Mouse (Mus musculus) frontal cortex, postnatal 36 days (tissue): Measurements from ENCODE around the gene Ifitm3.
A peak's percentile ranks its signal among the peaks of the same experiment; 100 is the strongest.

ENCODE experiments used
- DNase-seq, 2 experiments: peaks; one replicate each; pipeline ENCODE4 v3.0.0; 2022; ENCODE audit warnings: low spot score in 2 of 2

The Ifitm3 gene

GRCm38 (mm10) chr7:141010593-141010992, at the start of gene Ifitm3:
Gene Ifitm3 (minus strand): TSS chr7:141010770.
- DNase-seq: no peak

GRCm38 (mm10) chr7:141059929-141060328, 49.4 kb upstream of the Ifitm3 start:
- DNase-seq: no peak

GRCm38 (mm10) chr7:141058601-141059341, 48.2 kb upstream of the Ifitm3 start:
- DNase-seq: no peak

- DNase-seq: no peak
Observed at GRCm38 (mm10) chr7:141057541-141057940, 47.0 kb upstream of the Ifitm3 start.

- no peak for DNase-seq
Observed at GRCm38 (mm10) chr7:141056976-141057375, 46.4 kb upstream of the Ifitm3 start.

GRCm38 (mm10) chr7:141055785-141056184, 45.2 kb upstream of the Ifitm3 start:
- no peak for DNase-seq

GRCm38 (mm10) chr7:141052421-141052820, 41.9 kb upstream of the Ifitm3 start:
- DNase-seq: no peak

- no peak for DNase-seq
Observed at GRCm38 (mm10) chr7:141052016-141052415, 41.4 kb upstream of the Ifitm3 start.

- no peak for DNase-seq
Observed at GRCm38 (mm10) chr7:141051060-141051685, 40.6 kb upstream of the Ifitm3 start.

- no peak for DNase-seq
Observed at GRCm38 (mm10) chr7:141049326-141049725, 38.8 kb upstream of the Ifitm3 start.

GRCm38 (mm10) chr7:141048226-141049218, 38.0 kb upstream of the Ifitm3 start:
- DNase-seq: peak; percentile 90 to 91

- DNase-seq: peak; percentile 72 to 77
Observed at GRCm38 (mm10) chr7:141047581-141048225, 37.1 kb upstream of the Ifitm3 start.

GRCm38 (mm10) chr7:141046931-141047580, 36.5 kb upstream of the Ifitm3 start:
- DNase-seq: no peak

- no peak for DNase-seq
Observed at GRCm38 (mm10) chr7:141042539-141042938, 32.0 kb upstream of the Ifitm3 start.

- peak in 1 of 2 experiments; percentile 17 for DNase-seq
Observed at GRCm38 (mm10) chr7:141041661-141042060, 31.1 kb upstream of the Ifitm3 start.

GRCm38 (mm10) chr7:141040867-141041606, 30.5 kb upstream of the Ifitm3 start:
- no peak for DNase-seq

GRCm38 (mm10) chr7:141039386-141040107, 29.0 kb upstream of the Ifitm3 start:
- DNase-seq: no peak

- DNase-seq: no peak
Observed at GRCm38 (mm10) chr7:141038090-141039032, 27.8 kb upstream of the Ifitm3 start.
